Mouse (Mus musculus): Measurements from ENCODE around the gene Cd6. TPM values are rescaled to one million over a fixed set of nuclear protein-coding genes. Genes with fewer than 3 reads are reported as not detected.

The Cd6 gene
- total and polyA plus RNA-seq, 3 experiments = not detected

GRCm38 (mm10) chr19:10752106-10752505, 77.8 kb downstream of the Cd6 start:
- H3K36me3 ChIP-seq (ENCODE audit: control insufficient read depth in 1 of 2, insufficient read depth in 2 of 2, low read length in 2 of 2) = no peaks in the 10 kb centered on the region
- H3K9me3 ChIP-seq (replicated peaks; ENCODE audit: insufficient read depth, low read length) = no peaks in the 10 kb centered on the region
- no peaks in the 10 kb centered on the region for H3K4me1 ChIP-seq (ENCODE audit: control insufficient read depth in 1 of 2, insufficient read depth in 2 of 2, low read length in 2 of 2)
- H3K4me3 ChIP-seq (ENCODE audit: control insufficient read depth in 1 of 2, insufficient read depth in 1 of 2, low read depth in 2 of 2, low read length in 2 of 2) = no peak overlapping the region
- H3K9ac ChIP-seq (ENCODE audit: control insufficient read depth, low read depth, low read length, poor library complexity, severe bottlenecking) = no peak overlapping the region
- no peak for DNase-seq (ENCODE audit: low read depth, low spot score)
- H3K27ac ChIP-seq (ENCODE audit: control insufficient read depth, low read depth, low read length) = no peak overlapping the region
- no peaks in the 10 kb centered on the region for H3K79me2 ChIP-seq (ENCODE audit: control insufficient read depth, insufficient read depth, low read length, poor library complexity)
- H3K27me3 ChIP-seq (ENCODE audit: control insufficient read depth in 1 of 2, insufficient read depth in 2 of 2, low read length in 2 of 2) = peaks cover 2 to 3% of the 10 kb centered on the region in 2 experiments
- TF ChIP-seq USF1 (IDR thresholded peaks at IDR 0.05; ENCODE audit: low read depth, low read length) = no peak

- DNase-seq (ENCODE audit: low read depth, low spot score) = no peak
- H3K27me3 ChIP-seq (ENCODE audit: control insufficient read depth in 1 of 2, insufficient read depth in 2 of 2, low read length in 2 of 2) = peaks cover 2 to 3% of the 10 kb centered on the region in 2 experiments
- no peak overlapping the region for H3K27ac ChIP-seq (ENCODE audit: control insufficient read depth, low read depth, low read length)
- no peak overlapping the region for H3K9ac ChIP-seq (ENCODE audit: control insufficient read depth, low read depth, low read length, poor library complexity, severe bottlenecking)
- TF ChIP-seq UBTF (IDR thresholded peaks at IDR 0.05; ENCODE audit: borderline replicate concordance, insufficient read depth, low read depth, low read length) (no peak), SIN3A (IDR thresholded peaks at IDR 0.05; ENCODE audit: low read length) (no peak), MYB (IDR thresholded peaks at IDR 0.05; ENCODE audit: low read depth, low read length) (no peak), POLR2A (IDR thresholded peaks at IDR 0.05; ENCODE audit: control insufficient read depth in 1 of 2, insufficient read depth in 1 of 2, low read depth in 1 of 2, low read length in 2 of 2, poor library complexity in 1 of 2) (no peak), USF2 (IDR thresholded peaks at IDR 0.05; ENCODE audit: borderline replicate concordance in 1 of 2, insufficient read depth in 1 of 2, low read depth in 1 of 2, low read length in 2 of 2) (no peak), CHD1 (IDR thresholded peaks at IDR 0.05; ENCODE audit: low read depth, low read length) (no peak), ETS1 (IDR thresholded peaks at IDR 0.05; ENCODE audit: low read depth, low read length) (no peak), TCF12 (IDR thresholded peaks at IDR 0.05; ENCODE audit: low read depth, low read length) (no peak), POLR2AphosphoS5 (IDR thresholded peaks at IDR 0.05; ENCODE audit: borderline replicate concordance, low read depth, low read length) (no peak), CTCF (IDR thresholded peaks at IDR 0.05 in 2 of 3, conservative IDR thresholded peaks at IDR 0.05 in 1 of 3; ENCODE audit: control insufficient read depth in 1 of 3, insufficient read depth in 1 of 3, low read depth in 2 of 3, low read length in 3 of 3, poor library complexity in 1 of 3, severe bottlenecking in 1 of 3) (no peak)
- no peak overlapping the region for H3K4me3 ChIP-seq (ENCODE audit: control insufficient read depth in 1 of 2, insufficient read depth in 1 of 2, low read depth in 2 of 2, low read length in 2 of 2)
- H3K36me3 ChIP-seq (ENCODE audit: control insufficient read depth in 1 of 2, insufficient read depth in 2 of 2, low read length in 2 of 2) = no peaks in the 10 kb centered on the region
- no peaks in the 10 kb centered on the region for H3K9me3 ChIP-seq (replicated peaks; ENCODE audit: insufficient read depth, low read length)
- H3K4me1 ChIP-seq (ENCODE audit: control insufficient read depth in 1 of 2, insufficient read depth in 2 of 2, low read length in 2 of 2) = no peaks in the 10 kb centered on the region
- no peaks in the 10 kb centered on the region for H3K79me2 ChIP-seq (ENCODE audit: control insufficient read depth, insufficient read depth, low read length, poor library complexity)
Observed at GRCm38 (mm10) chr19:10751607-10752006, 78.3 kb downstream of the Cd6 start.

- no peaks in the 10 kb centered on the region for H3K79me2 ChIP-seq (ENCODE audit: control insufficient read depth, insufficient read depth, low read length, poor library complexity)
- no peaks in the 10 kb centered on the region for H3K9me3 ChIP-seq (replicated peaks; ENCODE audit: insufficient read depth, low read length)
- no peak for TF ChIP-seq EP300 (IDR thresholded peaks at IDR 0.05; ENCODE audit: low read depth in 1 of 2, low read length in 2 of 2)
- no peak for TF ChIP-seq POLR2AphosphoS2 (IDR thresholded peaks at IDR 0.05; ENCODE audit: low read length)
- TF ChIP-seq JUND (IDR thresholded peaks at IDR 0.05; ENCODE audit: low read depth, low read length) = no peak
- no peak for DNase-seq (ENCODE audit: low read depth, low spot score)
- peaks cover 2 to 5% of the 10 kb centered on the region in 2 experiments; a peak in 3 of 4 replicates for H3K27me3 ChIP-seq (ENCODE audit: control insufficient read depth in 1 of 2, insufficient read depth in 2 of 2, low read length in 2 of 2)
- no peaks in the 10 kb centered on the region for H3K4me1 ChIP-seq (ENCODE audit: control insufficient read depth in 1 of 2, insufficient read depth in 2 of 2, low read length in 2 of 2)
- H3K27ac ChIP-seq (ENCODE audit: control insufficient read depth, low read depth, low read length) = no peak overlapping the region
- H3K36me3 ChIP-seq (ENCODE audit: control insufficient read depth in 1 of 2, insufficient read depth in 2 of 2, low read length in 2 of 2) = no peaks in the 10 kb centered on the region
- no peak overlapping the region for H3K9ac ChIP-seq (ENCODE audit: control insufficient read depth, low read depth, low read length, poor library complexity, severe bottlenecking)
- H3K4me3 ChIP-seq (ENCODE audit: control insufficient read depth in 1 of 2, insufficient read depth in 1 of 2, low read depth in 2 of 2, low read length in 2 of 2) = no peak overlapping the region
Observed at GRCm38 (mm10) chr19:10750161-10750560, 79.7 kb downstream of the Cd6 start.
